Mouse (Mus musculus) ovary, postnatal 36 days (tissue): ENCODE results near the gene 9830107B12Rik.

Experiments used
- DNase-seq: peaks from one replicate; pipeline ENCODE4 v3.0.0; 2022; ENCODE audit warnings: low spot score, mixed read lengths

The 9830107B12Rik gene

DNA sequence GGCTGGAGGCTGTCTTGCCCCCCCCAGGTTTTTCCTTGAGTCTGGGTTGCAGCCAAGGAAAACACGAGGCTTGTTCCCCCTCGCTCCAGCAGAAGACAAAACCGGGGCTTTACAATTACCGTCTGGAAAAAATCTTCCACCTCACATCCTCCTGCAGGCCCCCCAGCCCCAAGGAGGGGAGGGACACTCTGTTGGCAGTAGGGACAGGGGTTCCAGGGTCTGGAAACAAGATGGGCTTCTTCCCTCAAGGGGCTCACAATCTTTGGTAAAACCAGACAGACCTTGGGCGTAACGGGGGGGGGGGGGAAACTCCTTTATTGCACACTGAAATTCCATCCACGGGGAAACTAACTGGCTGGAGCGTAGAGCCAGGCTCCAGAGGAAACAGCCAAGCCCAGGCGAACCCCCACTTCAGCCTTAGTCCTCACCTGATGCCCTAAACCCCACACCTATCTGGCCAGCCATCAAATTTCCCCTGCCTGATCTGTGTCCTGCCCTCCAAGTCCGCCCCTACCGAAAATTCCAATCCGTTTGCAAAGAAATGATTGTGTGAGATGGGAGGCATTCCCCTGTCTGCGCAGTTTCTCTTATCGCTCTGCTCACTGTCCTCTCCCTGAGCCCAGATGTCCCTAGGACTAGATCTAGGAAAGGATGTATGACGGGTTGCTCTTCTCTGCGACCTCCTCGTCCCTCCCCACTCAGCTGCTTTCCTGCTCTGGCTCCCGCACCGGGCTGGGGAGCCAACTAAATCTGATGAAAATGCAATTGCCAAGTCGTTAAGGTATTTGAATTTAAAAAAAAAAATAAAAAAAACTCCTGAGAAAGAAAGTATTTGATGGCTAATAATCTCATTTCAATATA, 51.0 kb downstream of the 9830107B12Rik start:
- no peak for DNase-seq

DNA sequence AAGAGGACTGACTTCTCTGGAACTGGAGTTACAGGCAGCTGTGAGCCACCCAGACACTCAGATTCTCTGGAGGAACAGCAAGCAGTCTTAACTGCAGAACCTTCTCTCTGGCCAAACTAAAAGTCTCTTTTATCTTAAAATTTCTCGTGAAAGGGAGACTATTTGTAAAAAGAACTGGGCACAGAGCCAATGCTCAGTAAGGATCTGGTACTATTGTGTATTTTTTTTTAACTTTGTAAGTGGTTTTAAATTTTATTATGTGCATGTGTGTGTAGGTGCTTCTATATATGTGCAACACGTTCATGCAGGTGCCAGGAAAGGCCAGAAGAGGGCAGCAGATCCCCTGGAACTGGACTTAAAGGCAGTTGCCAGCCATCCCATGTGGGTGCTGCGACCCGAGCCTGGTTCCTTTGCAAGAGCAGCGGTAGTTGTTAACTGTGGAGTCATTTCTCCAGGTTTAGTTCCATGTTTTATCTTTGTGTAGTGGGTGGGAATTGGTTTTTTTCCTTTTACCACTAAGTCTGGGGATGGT, 52.7 kb downstream of the 9830107B12Rik start:
- no peak for DNase-seq

DNA sequence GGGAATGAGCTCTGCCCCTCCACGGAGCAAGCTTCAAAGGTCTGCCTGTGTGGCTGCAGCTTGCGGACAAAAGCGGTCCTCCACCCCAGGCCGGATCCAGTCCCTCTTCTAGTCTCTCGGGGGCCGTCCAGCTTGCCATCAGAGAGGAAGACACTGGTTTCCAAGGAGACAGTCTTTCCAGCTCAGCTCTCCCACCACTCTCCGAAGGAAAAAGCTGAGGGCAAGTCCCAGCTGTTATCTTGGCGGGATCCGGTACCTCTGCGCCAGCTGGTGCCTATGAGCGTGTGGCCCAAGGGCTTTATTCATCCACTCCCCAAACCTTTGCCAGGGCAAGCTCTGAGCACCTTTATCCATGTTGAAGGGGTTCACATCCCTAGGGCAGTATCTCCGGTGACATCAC, 55.8 kb downstream of the 9830107B12Rik start:
- no peak for DNase-seq

DNA sequence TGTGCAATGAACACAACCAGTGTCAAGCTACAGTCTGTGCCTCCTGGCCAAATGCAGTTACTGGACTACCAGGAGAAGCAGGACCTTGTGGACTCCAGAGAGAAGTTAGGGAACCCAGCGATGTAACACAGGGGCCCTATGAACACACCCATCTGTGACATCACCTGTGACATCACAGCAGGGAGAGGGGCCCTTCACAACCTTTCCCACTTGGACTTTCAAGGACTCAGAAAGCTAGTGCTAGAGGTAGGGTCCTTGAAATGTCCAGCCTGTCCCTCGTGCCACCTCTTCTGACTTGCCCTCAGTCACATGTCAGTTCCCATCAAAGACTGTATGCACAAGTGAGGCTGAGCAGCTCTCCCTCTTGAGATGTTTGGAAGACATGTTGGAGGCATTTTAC, 56.6 kb downstream of the 9830107B12Rik start:
- DNase-seq, result no peak

DNA sequence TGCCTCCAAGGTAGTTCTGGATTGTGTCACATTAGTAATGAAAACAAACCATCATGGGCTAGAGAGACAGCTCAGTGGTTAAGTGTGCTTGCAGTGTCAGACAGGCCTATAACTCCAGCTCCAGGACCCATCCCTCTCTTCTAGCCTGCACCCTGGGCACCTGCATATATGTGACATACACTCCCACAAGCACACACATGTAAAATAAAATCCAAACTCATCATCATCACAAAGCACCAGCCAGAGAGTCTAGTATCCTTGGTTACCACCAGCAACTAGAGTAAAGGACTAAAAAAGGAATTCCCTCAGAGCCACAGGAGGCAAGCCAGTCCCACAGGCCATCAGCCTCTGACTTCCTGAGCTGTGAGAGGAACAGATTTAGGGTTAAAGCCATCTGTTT, 57.0 kb downstream of the 9830107B12Rik start, which contains the start of gene 1700067P10Rik:
TSS of gene 1700067P10Rik (plus strand) at position 301 of the 400 bp plus-strand sequence.
- DNase-seq, result no peak

DNA sequence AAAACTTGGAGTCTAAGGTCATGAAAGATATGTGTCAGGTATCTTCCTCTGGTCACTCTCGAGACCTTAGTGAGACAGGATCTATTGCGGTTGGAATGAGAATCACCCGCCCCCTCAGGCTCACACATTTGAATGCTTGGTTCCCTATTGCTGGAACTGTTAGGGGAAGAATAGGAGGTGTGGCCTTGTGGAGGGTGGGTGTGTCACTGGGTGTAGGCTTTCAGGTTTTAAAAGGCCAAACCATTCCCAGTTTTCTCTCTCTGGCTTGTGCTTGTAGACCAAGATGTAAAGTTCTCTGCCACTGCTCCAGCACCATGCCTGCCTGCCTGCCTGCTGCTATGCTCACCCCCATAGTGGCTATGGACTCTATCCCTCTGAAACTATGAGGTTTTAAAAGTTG, 65.4 kb downstream of the 9830107B12Rik start:
- no peak for DNase-seq
